8 mouse cellular contexts compared by ENCODE assay signal in genomic region chr17:64603534-64603933, GRCm38 (mm10). TPM values are rescaled to one million over a fixed set of nuclear protein-coding genes. Genes with fewer than 3 reads are reported as not detected.
DNase-seq lines count a peak whose midpoint lies in the region; ATAC-seq lines count a peak whose summit lies in the region.

No protein-coding gene starts in this region.

- ATAC-seq in forebrain, embryonic 11.5 days (replicated peaks; ENCODE audit: low FRiP score) = no peak
- ATAC-seq in lung, embryonic 15.5 days (ENCODE audit: borderline replicate concordance, extremely low read depth, low FRiP score, low TSS enrichment) = no peak
- ATAC-seq in liver, embryonic 11.5 days (replicated peaks; ENCODE audit: low FRiP score) = no peak
- no peak for ATAC-seq in stomach, embryonic 14.5 days (ENCODE audit: insufficient number of reproducible peaks, insufficient read depth, low FRiP score, low read depth)

- no peak for DNase-seq in forebrain, embryonic 10.5 days (ENCODE audit: extremely low spot score, low spot score)
- DNase-seq in forebrain, embryonic 11.5 days (ENCODE audit: low spot score) = no peak
- no peak for DNase-seq in lung, postnatal 10 days
- DNase-seq in liver, embryonic 11.5 days (ENCODE audit: low spot score) = no peak
- no peak for DNase-seq in testis, postnatal 10 days (ENCODE audit: low spot score)
- DNase-seq in embryo, embryonic 9.5 days (ENCODE audit: extremely low spot score) = no peak

- no peaks in the 10 kb centered on the region for H3K36me3 ChIP-seq in forebrain, embryonic 10.5 days (replicated peaks)
- H3K36me3 ChIP-seq in forebrain, embryonic 11.5 days (ENCODE audit: control insufficient read depth, insufficient read depth, low read length) = no peaks in the 10 kb centered on the region
- no peaks in the 10 kb centered on the region for H3K36me3 ChIP-seq in lung, embryonic 15.5 days
- H3K36me3 ChIP-seq in liver, embryonic 11.5 days (ENCODE audit: control insufficient read depth, insufficient read depth, low read length) = 0 out of 2 replicates have a peak, but pooled peaks cover 2% of the 10 kb centered on the region
- no peaks in the 10 kb centered on the region for H3K36me3 ChIP-seq in stomach, embryonic 14.5 days (ENCODE audit: control insufficient read depth, insufficient read depth, low read length)

- no peak overlapping the region for H3K27ac ChIP-seq in forebrain, embryonic 10.5 days
- no peak overlapping the region for H3K27ac ChIP-seq in forebrain, embryonic 11.5 days (ENCODE audit: low read depth, low read length)
- no peak overlapping the region for H3K27ac ChIP-seq in lung, embryonic 15.5 days
- no peak overlapping the region for H3K27ac ChIP-seq in liver, embryonic 11.5 days (ENCODE audit: low read depth, low read length)
- no peak overlapping the region for H3K27ac ChIP-seq in stomach, embryonic 14.5 days (ENCODE audit: low read length)

- H3K4me3 ChIP-seq in forebrain, embryonic 10.5 days = 0 out of 2 replicates have a peak overlapping the region, but pooled peaks have one; percentile 71
- H3K4me3 ChIP-seq in forebrain, embryonic 11.5 days (ENCODE audit: low read depth, low read length) = no peak overlapping the region
- H3K4me3 ChIP-seq in lung, embryonic 15.5 days = peak overlapping the region; percentile 92
- no peak overlapping the region for H3K4me3 ChIP-seq in liver, embryonic 11.5 days (ENCODE audit: low read depth, low read length)
- peak overlapping the region; percentile 78; the same call in 1 of the 2 replicates for H3K4me3 ChIP-seq in stomach, embryonic 14.5 days (ENCODE audit: low read depth, low read length)

- 87% methylated on average over 5 of the region's 5 CpGs for WGBS in forebrain, embryonic 10.5 days
- WGBS in forebrain, embryonic 11.5 days = 87% methylated on average over 5 of the region's 5 CpGs
- WGBS in lung, embryonic 15.5 days = 75% methylated on average over 5 of the region's 5 CpGs
- 83% methylated on average over 5 of the region's 5 CpGs for WGBS in liver, embryonic 11.5 days
- WGBS in stomach, embryonic 14.5 days = 72% methylated on average over 5 of the region's 5 CpGs

- no peak overlapping the region for H3K4me2 ChIP-seq in forebrain, embryonic 11.5 days (ENCODE audit: low read depth, low read length, severe bottlenecking)
- peak overlapping the region; percentile 74 for H3K4me2 ChIP-seq in lung, embryonic 15.5 days
- H3K4me2 ChIP-seq in liver, embryonic 11.5 days = peak overlapping the region; percentile 96
- peak overlapping the region; percentile 94 for H3K4me2 ChIP-seq in stomach, embryonic 14.5 days (replicated peaks; ENCODE audit: low read depth, low read length)

- H3K27me3 ChIP-seq in forebrain, embryonic 10.5 days (ENCODE audit: poor library complexity, severe bottlenecking) = no peaks in the 10 kb centered on the region; the same call in 1 of the 2 replicates
- H3K27me3 ChIP-seq in forebrain, embryonic 11.5 days (ENCODE audit: control insufficient read depth, insufficient read depth, low read length) = no peaks in the 10 kb centered on the region; the same call in 1 of the 2 replicates
- H3K27me3 ChIP-seq in lung, embryonic 15.5 days = no peaks in the 10 kb centered on the region
- no peaks in the 10 kb centered on the region for H3K27me3 ChIP-seq in liver, embryonic 11.5 days (replicated peaks; ENCODE audit: control insufficient read depth, insufficient read depth, low read length)
- H3K27me3 ChIP-seq in stomach, embryonic 14.5 days (ENCODE audit: control insufficient read depth, insufficient read depth, low read length) = no peaks in the 10 kb centered on the region

- H3K4me1 ChIP-seq in forebrain, embryonic 10.5 days = peaks cover 57% of the 10 kb centered on the region
- H3K4me1 ChIP-seq in forebrain, embryonic 11.5 days (replicated peaks; ENCODE audit: control insufficient read depth, insufficient read depth, low read length) = peaks cover 3% of the 10 kb centered on the region
- peaks cover 43% of the 10 kb centered on the region for H3K4me1 ChIP-seq in lung, embryonic 15.5 days
- peaks cover 19% of the 10 kb centered on the region for H3K4me1 ChIP-seq in liver, embryonic 11.5 days (replicated peaks; ENCODE audit: control insufficient read depth, insufficient read depth, low read length)
- peaks cover 25% of the 10 kb centered on the region; the same call in 1 of the 2 replicates for H3K4me1 ChIP-seq in stomach, embryonic 14.5 days (ENCODE audit: control insufficient read depth, insufficient read depth, low read length)

- no peaks in the 10 kb centered on the region for H3K9me3 ChIP-seq in forebrain, embryonic 10.5 days
- no peaks in the 10 kb centered on the region for H3K9me3 ChIP-seq in forebrain, embryonic 11.5 days (ENCODE audit: control insufficient read depth, low read length)
- H3K9me3 ChIP-seq in lung, embryonic 15.5 days = no peaks in the 10 kb centered on the region
- no peaks in the 10 kb centered on the region for H3K9me3 ChIP-seq in liver, embryonic 11.5 days (ENCODE audit: control insufficient read depth, low read length)
- H3K9me3 ChIP-seq in stomach, embryonic 14.5 days (ENCODE audit: control insufficient read depth, low read depth, low read length) = no peaks in the 10 kb centered on the region

- H3K9ac ChIP-seq in forebrain, embryonic 11.5 days (ENCODE audit: low read length) = no peak overlapping the region
- no peak overlapping the region for H3K9ac ChIP-seq in lung, embryonic 15.5 days
- H3K9ac ChIP-seq in liver, embryonic 11.5 days (ENCODE audit: low read depth, low read length) = no peak overlapping the region
- no peak overlapping the region for H3K9ac ChIP-seq in stomach, embryonic 14.5 days (replicated peaks; ENCODE audit: low read depth, low read length)

RNA-seq across cellular contexts. Expression of gene Man2a1, which starts 3.0 kb away (rescaled TPM):
- polyA plus RNA-seq in forebrain, embryonic 10.5 days (2016; fragmentation: Nextera tagmentation; extraction: Ambion mirVana) = 3.1 and 4.9 TPM in 2 replicates
- 4.4 and 5.1 TPM in 2 replicates for polyA plus RNA-seq in forebrain, embryonic 11.5 days (2014; fragmentation: Nextera tagmentation; extraction: Ambion mirVana)
- 9.3 and 9.4 TPM in 2 replicates for polyA plus RNA-seq in lung, embryonic 15.5 days (2015; fragmentation: Nextera tagmentation; extraction: Ambion mirVana)
- 5.7 and 6.8 TPM in 2 replicates for polyA plus RNA-seq in liver, embryonic 11.5 days (2014; fragmentation: Nextera tagmentation; extraction: Ambion mirVana)
- 16.1 and 19.5 TPM in 2 replicates for polyA plus RNA-seq in stomach, embryonic 14.5 days (2014; fragmentation: Nextera tagmentation; extraction: Ambion mirVana)

Comparison
In these comparisons a context has a peak if more than half of its experiments do, and no peak if none do; other contexts are left out.
1. H3K4me3 ChIP-seq: peak in forebrain, embryonic 10.5 days (single experiment), lung, embryonic 15.5 days (single experiment) and stomach, embryonic 14.5 days (single experiment); none in forebrain, embryonic 11.5 days (single experiment) and liver, embryonic 11.5 days (single experiment).